Comparison of ENCODE assay signal across 9 mouse cellular contexts in genomic region chr7:142482256-142482609, GRCm38 (mm10). TPM values are rescaled to one million over a fixed set of nuclear protein-coding genes. Genes with fewer than 3 reads are reported as not detected.
DNase-seq lines count a peak whose midpoint lies in the region; ATAC-seq and TF ChIP-seq lines count a peak whose summit lies in the region.
"Had no signal": no experiment of that assay in that cellular context is flagged by ENCODE, and none has a peak within 500 bp of the region (broad histone marks: within the 10 kb centered on the region; RNA-seq: fewer than 3 reads in every experiment).

No protein-coding gene starts in this region.

- TF ChIP-seq CTCF in left cerebral cortex, adult 2 months (IDR thresholded peaks at IDR 0.05): no peak

- H3K27me3 ChIP-seq in midbrain, embryonic 11.5 days (ENCODE audit: control insufficient read depth, insufficient read depth, low read length): no peaks in the 10 kb centered on the region

- no peaks in the 10 kb centered on the region for H3K36me3 ChIP-seq in midbrain, embryonic 11.5 days (ENCODE audit: control insufficient read depth, insufficient read depth, low read length)

- peak overlapping the region; percentile 32; the same call in 1 of the 2 replicates for H3K27ac ChIP-seq in midbrain, embryonic 11.5 days (ENCODE audit: low read depth, low read length)
- no peak overlapping the region for H3K27ac ChIP-seq in left cerebral cortex, adult 2 months

- intact Hi-C loops in heart, postnatal 25 days (cut with DNase I): loop anchor here (5.0 kb wide), 2 partner anchors 55 to 145 kb away; no protein-coding TSS in a partner anchor
- intact Hi-C loops in heart, postnatal 10 days (cut with DNase I): loop anchor here (5.0 kb wide), 1 partner anchor 190 kb away; no protein-coding TSS in a partner anchor
- intact Hi-C loops in left cerebral cortex, adult 2 months (cut with DNase I): no loop called here

- peak; percentile 31 for ATAC-seq in midbrain, embryonic 11.5 days (ENCODE audit: low FRiP score)

- WGBS in midbrain, embryonic 11.5 days: 20% methylated on average over 6 of the region's 6 CpGs

- peaks cover 23% of the 10 kb centered on the region for H3K4me1 ChIP-seq in midbrain, embryonic 11.5 days (ENCODE audit: control insufficient read depth, insufficient read depth, low read length)

- no peak overlapping the region for H3K4me3 ChIP-seq in midbrain, embryonic 11.5 days (ENCODE audit: low read depth, low read length)
- no peak overlapping the region for H3K4me3 ChIP-seq in left cerebral cortex, adult 2 months

- peak overlapping the region; percentile 77 for H3K9ac ChIP-seq in midbrain, embryonic 11.5 days (ENCODE audit: low read length)

- no peaks in the 10 kb centered on the region for H3K9me3 ChIP-seq in midbrain, embryonic 11.5 days (ENCODE audit: control insufficient read depth, low read length)

- DNase-seq in heart, adult 11 months: peak; percentile 97
- DNase-seq in heart, postnatal 25 days (ENCODE audit: low spot score): no peak
- peak; percentile 62 for DNase-seq in embryo, embryonic 10.5 days (ENCODE audit: low spot score)
- DNase-seq in heart, postnatal 10 days: peak; percentile 66 to 67
- no peak for DNase-seq in midbrain, embryonic 11.5 days (ENCODE audit: low spot score, missing footprints)
- DNase-seq in adrenal gland, adult 8-10 months: no peak
- no peak for DNase-seq in layer of hippocampus, adult 18-20 months (ENCODE audit: low spot score in 2 of 2)
- no peak for DNase-seq in left cerebral cortex, adult 2 months (ENCODE audit: extremely low spot score in 1 of 2, low spot score in 2 of 2)
- DNase-seq: left cerebral cortex, postnatal 4 days had no signal

- peak overlapping the region; percentile 46 for H3K4me2 ChIP-seq in midbrain, embryonic 11.5 days

RNA-seq across cellular contexts. Expression of gene Tnnt3, which starts 16.4 kb away (rescaled TPM):
- 1 to 10 TPM in 1 of 2 experiments, not detected in 1; 2.0 TPM for total RNA-seq in heart, postnatal 25 days (2021)
- 1 to 10 TPM in 1 of 2 experiments, under 1 TPM in 1; 0.67 to 1.8 TPM for total RNA-seq in heart, postnatal 10 days (2021)
- polyA plus RNA-seq in midbrain, embryonic 11.5 days (2014; fragmentation: Nextera tagmentation; extraction: Ambion mirVana): 0.77 and 2.0 TPM in 2 replicates
- 1 to 10 TPM in 3 of 4 experiments, not detected in 1; 1.1 to 1.5 (median 1.3) TPM for total RNA-seq in adrenal gland, adult 8-10 months (2022)
- total RNA-seq in layer of hippocampus, adult 18-20 months (2021): not detected
- not detected for total RNA-seq in left cerebral cortex, adult 2 months (2021)

RNA-seq across cellular contexts. Expression of gene Lsp1, which starts 21.6 kb away (rescaled TPM):
- 10 to 100 TPM; 43.7 to 48.1 TPM for total RNA-seq in heart, postnatal 25 days (2021)
- total RNA-seq in heart, postnatal 10 days (2021): 100 to 1,000 TPM; 111 to 116 TPM
- 11.1 and 13.1 TPM in 2 replicates for polyA plus RNA-seq in midbrain, embryonic 11.5 days (2014; fragmentation: Nextera tagmentation; extraction: Ambion mirVana)
- total RNA-seq in adrenal gland, adult 8-10 months (2022): 10 to 100 TPM; 18.1 to 31.9 (median 21.4) TPM
- total RNA-seq in layer of hippocampus, adult 18-20 months (2021): 1 to 10 TPM; 2.6 to 3.1 TPM
- 1 to 10 TPM; 3.4 to 7.1 TPM for total RNA-seq in left cerebral cortex, adult 2 months (2021)

RNA-seq across cellular contexts. Expression of gene Tnni2, which starts 40.6 kb away (rescaled TPM):
- total RNA-seq in heart, postnatal 25 days (2021): 1 to 10 TPM; 4.4 to 7.1 TPM
- 1 to 10 TPM; 1.9 to 4.3 TPM for total RNA-seq in heart, postnatal 10 days (2021)
- polyA plus RNA-seq in midbrain, embryonic 11.5 days (2014; fragmentation: Nextera tagmentation; extraction: Ambion mirVana): 0.47 and 0.96 TPM in 2 replicates
- 1 to 10 TPM in 1 of 4 experiments, under 1 TPM in 3; 0.43 to 1.1 (median 0.85) TPM for total RNA-seq in adrenal gland, adult 8-10 months (2022)
- total RNA-seq in layer of hippocampus, adult 18-20 months (2021): 1 to 10 TPM in 1 of 2 experiments, not detected in 1; 1.2 TPM
- total RNA-seq in left cerebral cortex, adult 2 months (2021): under 1 TPM in 1 of 2 experiments, not detected in 1; 0.50 TPM
- total RNA-seq: left cerebral cortex, postnatal 4 days had no signal

RNA-seq across cellular contexts. Expression of gene Syt8, which starts 47.6 kb away (rescaled TPM):
- total RNA-seq in heart, postnatal 25 days (2021): not detected
- not detected for total RNA-seq in heart, postnatal 10 days (2021)
- polyA plus RNA-seq in midbrain, embryonic 11.5 days (2014; fragmentation: Nextera tagmentation; extraction: Ambion mirVana): not detected in 2 replicates
- total RNA-seq in adrenal gland, adult 8-10 months (2022): 1 to 10 TPM in 1 of 4 experiments, not detected in 3; 1.2 TPM
- not detected for total RNA-seq in layer of hippocampus, adult 18-20 months (2021)
- total RNA-seq in left cerebral cortex, adult 2 months (2021): not detected
- total RNA-seq: left cerebral cortex, postnatal 4 days had no signal

RNA-seq across cellular contexts. Expression of gene Mrpl23, which starts 50.3 kb away (rescaled TPM):
- 10 to 100 TPM; 16.1 to 39.0 TPM for total RNA-seq in heart, postnatal 25 days (2021)
- total RNA-seq in heart, postnatal 10 days (2021): 10 to 100 TPM in 1 of 2 experiments, 1 to 10 TPM in 1; 4.1 to 19.3 TPM
- 13.9 and 16.6 TPM in 2 replicates for polyA plus RNA-seq in midbrain, embryonic 11.5 days (2014; fragmentation: Nextera tagmentation; extraction: Ambion mirVana)
- total RNA-seq in adrenal gland, adult 8-10 months (2022): 10 to 100 TPM in 1 of 4 experiments, 1 to 10 TPM in 3; 2.2 to 13.7 (median 4.8) TPM
- total RNA-seq in layer of hippocampus, adult 18-20 months (2021): 1 to 10 TPM; 6.8 to 8.4 TPM
- 1 to 10 TPM; 4.7 to 6.7 TPM for total RNA-seq in left cerebral cortex, adult 2 months (2021)

Comparison
In these comparisons a context has a peak if more than half of its experiments do, and no peak if none do; other contexts are left out.
1. DNase-seq: peak in heart, adult 11 months (single experiment), embryo, embryonic 10.5 days (single experiment) and heart, postnatal 10 days (2 of 2); none in heart, postnatal 25 days (single experiment), midbrain, embryonic 11.5 days (single experiment), adrenal gland, adult 8-10 months (single experiment), layer of hippocampus, adult 18-20 months (0 of 2) and left cerebral cortex, adult 2 months (0 of 2).